Mouse (Mus musculus) ovary, adult 10 weeks (tissue): ENCODE measurements around the gene Gng3. TPM values are rescaled to one million over a fixed set of nuclear protein-coding genes. Genes with fewer than 3 reads are reported as not detected.

Source experiments
- polyA plus RNA-seq: library from polyadenylated mRNA; stranded (reverse); fragments of 350-450 nt; fragmentation: Illumina TruSeq; extraction: RNeasy Lipid Tissue Mini Kit (QIAGEN cat#74804); gene quantifications from one replicate; pipeline ENCODE4 v1.2.3, GENCODE M21; 2014

The Gng3 gene
- 0.57 TPM for polyA plus RNA-seq

GRCm38 (mm10) chr19:8839103-8839907 is at the start of gene Gng3:
Gene Gng3 (minus strand): TSS chr19:8839194.

GRCm38 (mm10) chr19:8883616-8884015 is 44.6 kb upstream of the Gng3 start, which contains the start of the genes Lbhd1 and Gm49403:
Gene Lbhd1 (plus strand): TSS chr19:8883732.
Gene Gm49403 (plus strand): TSS chr19:8883930.

GRCm38 (mm10) chr19:8880311-8881033 is 41.5 kb upstream of the Gng3 start, which contains the start of gene Uqcc3:
Gene Uqcc3 (minus strand): TSS chr19:8880923.

DNA sequence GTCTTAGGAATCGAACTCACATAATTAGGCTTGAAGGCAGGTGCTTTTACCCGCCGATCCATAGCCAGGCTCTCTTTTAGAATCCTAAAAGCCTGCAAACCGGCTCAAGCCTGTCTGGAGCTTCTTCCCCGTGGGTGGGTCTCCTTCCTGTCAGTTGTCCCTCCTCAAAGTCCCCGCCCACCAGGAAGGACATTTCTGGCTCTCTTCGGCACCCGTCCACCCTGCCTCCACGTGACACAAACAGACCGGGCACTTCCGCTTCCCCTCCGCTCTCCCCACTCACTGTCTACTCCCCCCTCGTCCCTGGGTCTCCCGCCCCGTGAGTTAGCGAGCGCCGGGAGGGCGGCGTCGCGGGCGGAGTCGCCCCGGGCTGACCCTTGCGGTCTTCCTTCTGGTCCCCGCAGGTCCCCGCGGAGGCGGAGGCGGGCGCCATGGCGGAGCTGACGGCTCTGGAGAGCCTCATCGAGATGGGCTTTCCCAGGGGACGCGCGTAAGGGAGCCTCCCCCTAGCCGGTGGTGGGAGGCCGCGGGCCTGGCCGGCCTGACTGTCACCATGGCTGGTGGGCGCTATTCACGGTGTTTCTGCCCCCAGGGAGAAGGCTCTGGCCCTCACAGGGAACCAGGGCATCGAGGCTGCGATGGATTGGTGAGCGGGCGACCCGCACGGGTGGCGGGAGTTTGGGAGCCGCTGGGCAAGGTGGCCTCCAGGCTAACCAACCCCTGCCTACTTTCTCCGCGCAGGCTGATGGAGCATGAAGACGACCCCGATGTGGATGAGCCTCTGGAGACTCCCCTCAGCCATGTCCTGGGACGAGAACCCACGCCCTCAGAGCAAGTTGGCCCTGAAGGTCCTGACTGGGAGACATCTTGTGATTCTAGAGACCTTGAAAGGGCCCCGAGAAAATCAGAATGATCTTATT is 32.5 kb upstream of the Gng3 start, which contains the start of gene Ubxn1:
Gene Ubxn1, plus strand, starts transcription at position 230 of the 920 bp plus-strand sequence.

DNA sequence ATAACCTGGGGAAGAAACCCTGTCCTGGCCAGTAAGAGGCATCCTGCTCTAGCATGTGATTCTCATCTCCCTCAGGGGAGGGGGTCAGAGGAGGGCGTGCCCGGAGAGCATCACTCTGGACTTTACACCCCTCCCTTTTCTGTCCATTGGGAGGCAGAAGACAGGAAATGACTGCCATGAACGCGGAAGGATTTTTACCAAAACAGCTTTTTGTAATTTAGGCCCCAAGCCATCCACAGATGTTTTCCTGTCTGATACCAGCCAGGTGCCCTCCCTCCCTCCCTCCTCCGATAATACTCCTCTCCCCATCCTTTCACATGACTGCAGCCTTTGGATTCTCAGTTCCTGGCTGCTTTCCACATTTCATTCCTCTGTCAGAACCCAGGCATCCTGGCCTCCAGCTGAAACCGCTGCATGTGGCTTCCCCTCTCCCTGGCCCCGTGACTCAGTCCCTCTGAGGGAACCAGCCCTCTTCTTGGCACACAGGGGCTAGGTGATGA is 11.5 kb upstream of the Gng3 start, which contains the start of gene Lrrn4cl:
Gene Lrrn4cl, plus strand, starts transcription at position 367 of the 500 bp plus-strand sequence.

DNA sequence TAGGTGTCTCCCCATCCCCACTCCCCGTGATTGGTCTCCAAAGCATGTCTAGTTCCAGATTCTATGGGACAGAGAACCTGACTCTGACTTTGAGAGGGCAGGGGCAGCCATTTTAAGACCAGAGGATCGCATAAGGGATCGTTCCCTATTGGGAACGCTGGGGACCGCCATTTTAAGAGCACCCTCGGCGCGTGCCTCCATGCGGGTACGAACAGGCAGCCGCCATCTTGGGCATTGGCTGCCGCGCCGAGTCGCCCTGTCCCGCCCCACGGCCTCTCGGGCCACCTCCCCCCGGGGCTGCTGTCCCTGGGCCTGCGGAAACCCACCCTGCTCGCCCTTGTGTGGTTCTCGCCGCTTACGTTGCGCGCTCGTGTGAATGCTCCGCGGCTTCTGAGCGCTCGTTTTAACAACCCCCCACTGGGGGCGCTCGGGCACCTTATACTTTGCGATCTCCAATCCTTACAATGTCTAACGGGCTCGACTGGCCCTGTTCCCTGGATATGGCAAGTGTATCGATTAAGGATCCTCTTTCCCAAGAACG is 1.7 kb downstream of the Gng3 start, which contains the start of gene Bscl2:
Gene Bscl2, plus strand, starts transcription at position 217 of the 541 bp plus-strand sequence.

DNA sequence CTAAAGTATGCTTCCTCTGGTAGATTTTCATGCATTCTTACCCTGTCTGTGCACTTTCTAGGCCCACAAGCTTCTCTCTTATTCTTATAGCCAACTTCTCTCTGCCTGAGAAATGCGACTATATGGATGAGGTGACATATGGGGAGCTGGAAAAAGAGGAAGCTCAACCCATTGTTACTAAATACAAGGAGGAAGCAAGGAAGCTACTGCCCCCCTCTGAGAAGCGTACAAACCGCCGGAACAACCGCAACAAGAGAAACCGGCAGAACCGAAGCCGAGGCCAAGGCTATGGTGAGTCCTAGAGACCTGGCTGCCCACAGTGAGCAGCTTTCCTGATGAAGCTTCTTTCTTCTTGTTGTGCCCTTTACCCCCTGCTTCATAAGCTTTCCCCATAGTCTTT is 9.3 kb downstream of the Gng3 start, which contains the start of gene AC129217.1:
Gene AC129217.1, plus strand, starts transcription at position 114 of the 400 bp plus-strand sequence.

GRCm38 (mm10) chr19:8819596-8820423 is 19.2 kb downstream of the Gng3 start, which contains the start of gene Hnrnpul2:
Gene Hnrnpul2 (plus strand): TSS chr19:8820010.

DNA sequence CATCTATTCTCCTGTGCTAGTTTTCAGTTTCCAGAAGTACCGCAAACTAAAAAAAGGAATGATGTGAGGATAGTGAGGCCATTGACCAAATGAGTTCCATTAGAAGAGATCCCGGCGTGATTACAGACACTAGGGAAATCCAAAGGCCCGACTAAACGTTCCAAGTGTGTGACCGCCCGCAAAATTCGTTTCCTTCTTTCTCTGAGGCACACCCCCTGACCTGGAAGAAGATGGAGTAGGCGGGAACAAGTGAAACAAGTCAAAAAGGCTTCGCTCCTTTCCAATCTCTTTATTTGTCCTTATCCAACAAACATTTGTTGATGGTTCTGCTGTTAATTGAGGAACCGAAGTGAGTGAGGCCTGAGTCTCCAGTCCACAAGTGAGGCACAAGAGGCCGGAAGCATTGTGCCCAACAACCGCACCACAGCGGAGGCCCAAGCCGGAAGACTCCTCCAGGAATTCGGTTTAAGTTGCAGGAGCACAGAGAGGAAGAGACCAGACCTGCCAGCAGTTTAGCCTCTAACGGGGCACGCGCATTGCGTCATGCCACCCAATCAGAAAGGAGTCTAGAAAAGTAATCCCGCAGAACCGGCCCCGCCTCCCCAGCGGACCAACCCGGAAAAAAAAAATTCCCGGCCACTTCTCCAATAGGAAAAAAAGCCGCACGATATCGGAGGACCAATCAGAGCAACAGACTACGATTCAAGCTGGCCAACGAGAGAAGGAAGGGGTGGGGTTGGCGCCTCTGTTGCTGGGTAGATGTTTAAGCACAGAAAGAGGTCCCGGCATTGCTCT is 20.0 kb downstream of the Gng3 start, which contains the start of gene Ttc9c:
Gene Ttc9c, minus strand, starts transcription at position 533 of the 795 bp plus-strand sequence.

DNA sequence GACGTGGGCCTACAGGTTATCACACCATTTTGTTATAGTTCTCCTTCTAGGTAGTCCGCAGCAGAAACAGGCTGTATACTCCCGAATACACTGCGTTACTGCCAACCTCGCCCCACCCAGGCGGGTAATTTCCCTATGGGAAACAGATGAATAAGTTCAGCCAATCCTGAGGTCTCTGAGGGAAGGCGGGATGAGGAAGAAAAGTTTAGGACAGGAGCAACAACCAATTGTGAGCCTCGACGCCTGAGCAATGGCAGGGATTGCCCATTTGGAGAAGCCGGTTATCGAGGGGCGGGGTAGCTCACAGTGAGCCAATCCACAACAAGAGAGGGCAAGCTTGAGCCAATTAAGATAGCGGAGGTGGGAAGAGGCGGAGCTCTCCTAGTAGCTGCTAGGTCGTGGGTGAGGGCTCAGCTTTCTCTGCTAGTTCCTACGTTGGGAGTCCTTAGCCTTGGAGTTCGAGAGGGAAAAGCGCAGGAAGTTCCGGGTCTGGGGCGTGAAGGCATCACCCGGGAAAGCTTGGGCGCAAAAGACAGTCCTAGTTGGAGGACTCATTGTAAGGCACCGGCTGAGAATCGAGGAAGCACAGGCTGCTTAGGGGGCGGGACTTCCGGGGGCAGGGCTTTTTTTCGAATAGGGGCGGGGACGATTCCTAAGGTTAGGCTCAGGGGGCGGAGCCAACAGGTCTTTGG is 36.7 kb downstream of the Gng3 start, which contains the start of gene Zbtb3:
Gene Zbtb3, plus strand, starts transcription at position 426 of the 692 bp plus-strand sequence.

GRCm38 (mm10) chr19:8798264-8798946 is 40.6 kb downstream of the Gng3 start, which contains the start of gene Polr2g:
Gene Polr2g (minus strand): TSS chr19:8798577.

Other genes with a start within 250 kb of the Gng3 start
- gene Slc22a8, start 247.9 kb downstream of the Gng3 start, polyA plus RNA-seq, result not detected
- gene Slc22a6, start 221.2 kb downstream of the Gng3 start, polyA plus RNA-seq, result not detected
- not detected for gene Chrm1, start 175.4 kb downstream of the Gng3 start, polyA plus RNA-seq
- 233 TPM for gene Slc3a2, start 115.8 kb downstream of the Gng3 start, polyA plus RNA-seq
- 11.1 TPM for gene Wdr74, start 103.4 kb downstream of the Gng3 start, polyA plus RNA-seq
- not detected for gene 1700092M07Rik, start 98.5 kb downstream of the Gng3 start, polyA plus RNA-seq
- gene Stx5a, start 97.8 kb downstream of the Gng3 start, polyA plus RNA-seq, result 65.4 TPM
- 63.1 TPM for gene Nxf1, start 82.1 kb downstream of the Gng3 start, polyA plus RNA-seq
- 26.6 TPM for gene Tmem223, start 68.2 kb downstream of the Gng3 start, polyA plus RNA-seq
- gene Tmem179b, start 64.7 kb downstream of the Gng3 start, polyA plus RNA-seq, result 29.5 TPM
- gene Taf6l, start 52.8 kb downstream of the Gng3 start, polyA plus RNA-seq, result 1.2 TPM
- gene Polr2g, start 40.6 kb downstream of the Gng3 start, polyA plus RNA-seq, result 64.4 TPM
- not detected for gene Zbtb3, start 36.6 kb downstream of the Gng3 start, polyA plus RNA-seq
- gene Ttc9c, start 19.9 kb downstream of the Gng3 start, polyA plus RNA-seq, result 110 TPM
- 169 TPM for gene Hnrnpul2, start 19.2 kb downstream of the Gng3 start, polyA plus RNA-seq
- gene AC129217.1, start 9.4 kb downstream of the Gng3 start, polyA plus RNA-seq, result 3.6 TPM
- 25.1 TPM for gene Bscl2, start 1.7 kb downstream of the Gng3 start, polyA plus RNA-seq
- 10.2 TPM for gene Lrrn4cl, start 11.6 kb upstream of the Gng3 start, polyA plus RNA-seq
- 15.6 TPM for gene Ubxn1, start 32.3 kb upstream of the Gng3 start, polyA plus RNA-seq
- gene Uqcc3, start 41.7 kb upstream of the Gng3 start, polyA plus RNA-seq, result 2.8 TPM
- 51.7 TPM for gene Lbhd1, start 44.5 kb upstream of the Gng3 start, polyA plus RNA-seq
- gene Gm49403, start 44.7 kb upstream of the Gng3 start, polyA plus RNA-seq, result not detected
- 17.4 TPM for gene 1810009A15Rik, start 49.7 kb upstream of the Gng3 start, polyA plus RNA-seq
- gene Gm49416, start 49.7 kb upstream of the Gng3 start, polyA plus RNA-seq, result not detected
- gene Ints5, start 53.8 kb upstream of the Gng3 start, polyA plus RNA-seq, result 1.3 TPM
- gene Ganab, start 58.9 kb upstream of the Gng3 start, polyA plus RNA-seq, result 88.1 TPM
- gene B3gat3, start 81.2 kb upstream of the Gng3 start, polyA plus RNA-seq, result 6.5 TPM
- gene Rom1, start 90.2 kb upstream of the Gng3 start, polyA plus RNA-seq, result 0.60 TPM
- gene Eml3, start 90.4 kb upstream of the Gng3 start, polyA plus RNA-seq, result 3.0 TPM
- 93.8 TPM for gene Mta2, start 102.7 kb upstream of the Gng3 start, polyA plus RNA-seq
- gene Tut1, start 114.7 kb upstream of the Gng3 start, polyA plus RNA-seq, result 2.3 TPM
- 118 TPM for gene Eef1g, start 127.8 kb upstream of the Gng3 start, polyA plus RNA-seq
- gene Ahnak, start 150.1 kb upstream of the Gng3 start, polyA plus RNA-seq, result 70.1 TPM
- 1.4 TPM for gene Scgb1a1, start 248.8 kb upstream of the Gng3 start, polyA plus RNA-seq